In the genomic region with DNA sequence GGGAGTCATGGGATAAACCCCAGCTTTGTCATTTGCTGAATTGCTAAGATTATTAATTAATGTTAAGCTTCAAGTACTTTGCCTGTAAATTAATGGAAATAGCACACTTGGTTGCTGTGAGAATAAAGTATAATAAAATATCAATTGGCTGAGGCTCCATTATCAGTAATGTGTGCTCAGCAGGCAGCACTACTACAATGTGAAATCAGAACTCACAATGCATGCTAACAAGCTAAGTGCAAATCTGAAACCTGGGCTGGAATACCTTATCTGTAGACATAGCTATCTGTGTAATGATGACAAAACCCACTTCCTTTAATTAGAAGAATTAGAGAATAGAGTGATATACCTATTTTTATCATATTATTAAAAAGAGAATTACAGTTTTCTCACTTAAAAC, we compare ENCODE assay signal across 28 mouse cellular contexts.
DNase-seq lines count a peak whose midpoint lies in the region; ATAC-seq and TF ChIP-seq lines count a peak whose summit lies in the region.
"Had no signal": no experiment of that assay in that cellular context is flagged by ENCODE, and none has a peak within 500 bp of the region (broad histone marks: within the 10 kb centered on the region; RNA-seq: fewer than 3 reads in every experiment).

No protein-coding gene starts in this region.

- no peak overlapping the region for H3K4me2 ChIP-seq in forebrain, postnatal 0 days (ENCODE audit: low read depth)
- no peak overlapping the region for H3K4me2 ChIP-seq in forebrain, embryonic 14.5 days (ENCODE audit: low read length)
- no peak overlapping the region for H3K4me2 ChIP-seq in hindbrain, embryonic 16.5 days (ENCODE audit: low read length)
- no peak overlapping the region for H3K4me2 ChIP-seq in hindbrain, embryonic 11.5 days (replicated peaks; ENCODE audit: low read depth, low read length)
- H3K4me2 ChIP-seq in neural tube, embryonic 13.5 days, result no peak overlapping the region
- no peak overlapping the region for H3K4me2 ChIP-seq in neural tube, embryonic 15.5 days
- H3K4me2 ChIP-seq: heart, embryonic 12.5 days; heart, embryonic 15.5 days; hindbrain, embryonic 15.5 days had no signal

- no peaks in the 10 kb centered on the region for H3K9me3 ChIP-seq in forebrain, postnatal 0 days (ENCODE audit: low read length)
- H3K9me3 ChIP-seq in forebrain, embryonic 14.5 days (replicated peaks; ENCODE audit: control insufficient read depth, low read length), result no peaks in the 10 kb centered on the region
- H3K9me3 ChIP-seq in hindbrain, embryonic 16.5 days (ENCODE audit: control insufficient read depth, low read length), result no peaks in the 10 kb centered on the region
- no peaks in the 10 kb centered on the region for H3K9me3 ChIP-seq in hindbrain, embryonic 11.5 days (ENCODE audit: control insufficient read depth, low read length)
- no peaks in the 10 kb centered on the region for H3K9me3 ChIP-seq in neural tube, embryonic 13.5 days
- no peaks in the 10 kb centered on the region for H3K9me3 ChIP-seq in neural tube, embryonic 15.5 days (replicated peaks)
- H3K9me3 ChIP-seq: G1E; heart, embryonic 12.5 days; heart, embryonic 15.5 days; hindbrain, embryonic 15.5 days had no signal

- no peak overlapping the region for H3K27ac ChIP-seq in forebrain, postnatal 0 days (ENCODE audit: low read depth, low read length)
- H3K27ac ChIP-seq in forebrain, embryonic 14.5 days (ENCODE audit: low read depth, low read length), result no peak overlapping the region
- no peak overlapping the region for H3K27ac ChIP-seq in hindbrain, embryonic 16.5 days (ENCODE audit: low read depth, low read length)
- H3K27ac ChIP-seq in hindbrain, embryonic 11.5 days (ENCODE audit: low read depth, low read length), result no peak overlapping the region
- H3K27ac ChIP-seq in neural tube, embryonic 13.5 days (replicated peaks), result no peak overlapping the region
- no peak overlapping the region for H3K27ac ChIP-seq in neural tube, embryonic 15.5 days (replicated peaks)
- H3K27ac ChIP-seq: gastrocnemius, adult 2 months; heart, embryonic 15.5 days; hindbrain, embryonic 15.5 days had no signal

- no peaks in the 10 kb centered on the region for H3K36me3 ChIP-seq in forebrain, postnatal 0 days (ENCODE audit: insufficient read depth)
- no peaks in the 10 kb centered on the region for H3K36me3 ChIP-seq in forebrain, embryonic 14.5 days (ENCODE audit: control insufficient read depth, insufficient read depth, low read length)
- H3K36me3 ChIP-seq in hindbrain, embryonic 16.5 days (ENCODE audit: control insufficient read depth, insufficient read depth, low read length), result no peaks in the 10 kb centered on the region
- H3K36me3 ChIP-seq in hindbrain, embryonic 11.5 days (ENCODE audit: control insufficient read depth, insufficient read depth, low read length), result no peaks in the 10 kb centered on the region
- H3K36me3 ChIP-seq in neural tube, embryonic 13.5 days, result no peaks in the 10 kb centered on the region
- no peaks in the 10 kb centered on the region for H3K36me3 ChIP-seq in neural tube, embryonic 15.5 days
- H3K36me3 ChIP-seq: G1E; heart, embryonic 12.5 days; heart, embryonic 15.5 days; hindbrain, embryonic 15.5 days had no signal

- no peak overlapping the region for H3K9ac ChIP-seq in forebrain, postnatal 0 days
- H3K9ac ChIP-seq in forebrain, embryonic 14.5 days (ENCODE audit: low read length), result no peak overlapping the region
- H3K9ac ChIP-seq in hindbrain, embryonic 16.5 days (ENCODE audit: low read depth, low read length), result no peak overlapping the region
- no peak overlapping the region for H3K9ac ChIP-seq in hindbrain, embryonic 11.5 days (ENCODE audit: low read depth, low read length)
- H3K9ac ChIP-seq in neural tube, embryonic 13.5 days, result no peak overlapping the region
- no peak overlapping the region for H3K9ac ChIP-seq in neural tube, embryonic 15.5 days (replicated peaks)
- H3K9ac ChIP-seq: heart, embryonic 12.5 days; heart, embryonic 15.5 days; hindbrain, embryonic 15.5 days had no signal

- peak; percentile 43; the same call in 1 of the 2 replicates for ATAC-seq in forebrain, postnatal 0 days
- ATAC-seq in forebrain, embryonic 14.5 days, result no peak
- ATAC-seq in hindbrain, embryonic 16.5 days, result peak; percentile 40; the same call in 1 of the 2 replicates
- ATAC-seq in hindbrain, embryonic 11.5 days (ENCODE audit: low FRiP score), result no peak
- peak; percentile 40 for ATAC-seq in neural tube, embryonic 13.5 days (ENCODE audit: low read depth)
- ATAC-seq in neural tube, embryonic 15.5 days (ENCODE audit: low FRiP score), result peak; percentile 58; the same call in 1 of the 2 replicates
- ATAC-seq: forebrain, embryonic 16.5 days; inflammation-experienced regulatory T-cells, adult 6 months; intestine, embryonic 16.5 days had no signal

- no peaks in the 10 kb centered on the region for H3K4me1 ChIP-seq in forebrain, postnatal 0 days (ENCODE audit: insufficient read depth)
- no peaks in the 10 kb centered on the region for H3K4me1 ChIP-seq in forebrain, embryonic 14.5 days (ENCODE audit: control insufficient read depth, insufficient read depth, low read length)
- no peaks in the 10 kb centered on the region for H3K4me1 ChIP-seq in hindbrain, embryonic 16.5 days (ENCODE audit: control insufficient read depth, insufficient read depth, low read depth, low read length)
- no peaks in the 10 kb centered on the region for H3K4me1 ChIP-seq in hindbrain, embryonic 11.5 days (replicated peaks; ENCODE audit: control insufficient read depth, insufficient read depth, low read length)
- H3K4me1 ChIP-seq in neural tube, embryonic 13.5 days (replicated peaks), result 0 out of 2 replicates have a peak, but pooled peaks cover 3% of the 10 kb centered on the region
- no peaks in the 10 kb centered on the region for H3K4me1 ChIP-seq in neural tube, embryonic 15.5 days
- H3K4me1 ChIP-seq: heart, embryonic 12.5 days; heart, embryonic 15.5 days; hindbrain, embryonic 15.5 days had no signal

- no peak overlapping the region for H3K4me3 ChIP-seq in forebrain, postnatal 0 days (ENCODE audit: low read depth, low read length)
- no peak overlapping the region for H3K4me3 ChIP-seq in forebrain, embryonic 14.5 days (ENCODE audit: low read depth, low read length)
- H3K4me3 ChIP-seq in hindbrain, embryonic 16.5 days (ENCODE audit: low read length), result no peak overlapping the region
- no peak overlapping the region for H3K4me3 ChIP-seq in hindbrain, embryonic 11.5 days (ENCODE audit: low read depth, low read length)
- H3K4me3 ChIP-seq in neural tube, embryonic 13.5 days, result no peak overlapping the region
- H3K4me3 ChIP-seq in neural tube, embryonic 15.5 days (replicated peaks), result no peak overlapping the region
- H3K4me3 ChIP-seq: gastrocnemius, adult 2 months; heart, embryonic 12.5 days; heart, embryonic 15.5 days; hindbrain, embryonic 15.5 days had no signal

- DNase-seq in forebrain, postnatal 0 days, result no peak
- no peak for DNase-seq in forebrain, embryonic 14.5 days (ENCODE audit: low spot score)
- no peak for DNase-seq in hindbrain, embryonic 11.5 days (ENCODE audit: low spot score)
- no peak for DNase-seq in neural tube, embryonic 10.5 days (ENCODE audit: extremely low spot score, low spot score)
- DNase-seq in heart, adult 8-10 months (ENCODE audit: low spot score), result no peak
- DNase-seq: adrenal gland, adult 2 months; adrenal gland, postnatal 25 days; B cell, adult 2 months; cerebellum, adult 18-20 months; cerebellum, adult 9-10 months; cerebellum, postnatal 14 days; gastrocnemius, adult 2 months; gastrocnemius, postnatal 14 days; heart, adult 11 months; heart, postnatal 10 days; heart, postnatal 36 days; kidney, adult 18-20 months had no signal

- TF ChIP-seq CTCF in forebrain, postnatal 0 days (IDR thresholded peaks at IDR 0.05; ENCODE audit: low read depth), result no peak

- no peaks in the 10 kb centered on the region for H3K27me3 ChIP-seq in forebrain, postnatal 0 days (ENCODE audit: insufficient read depth, low read length)
- no peaks in the 10 kb centered on the region for H3K27me3 ChIP-seq in forebrain, embryonic 14.5 days (replicated peaks; ENCODE audit: control insufficient read depth, insufficient read depth, low read length)
- H3K27me3 ChIP-seq in hindbrain, embryonic 16.5 days (replicated peaks; ENCODE audit: control insufficient read depth, insufficient read depth, low read length), result no peaks in the 10 kb centered on the region
- H3K27me3 ChIP-seq in hindbrain, embryonic 11.5 days (ENCODE audit: control insufficient read depth, insufficient read depth, low read length), result no peaks in the 10 kb centered on the region
- H3K27me3 ChIP-seq in neural tube, embryonic 13.5 days, result no peaks in the 10 kb centered on the region
- H3K27me3 ChIP-seq in neural tube, embryonic 15.5 days (replicated peaks), result no peaks in the 10 kb centered on the region
- H3K27me3 ChIP-seq: CH12.LX; heart, embryonic 12.5 days; heart, embryonic 15.5 days; hindbrain, embryonic 15.5 days had no signal

Comparison
In these comparisons a context has a peak if more than half of its experiments do, and no peak if none do; other contexts are left out.
1. ATAC-seq: peak in forebrain, postnatal 0 days (single experiment), hindbrain, embryonic 16.5 days (single experiment), neural tube, embryonic 13.5 days (single experiment) and neural tube, embryonic 15.5 days (single experiment); none in forebrain, embryonic 14.5 days (single experiment) and hindbrain, embryonic 11.5 days (single experiment).